Mouse (Mus musculus) heart, embryonic 14.5 days (tissue): ENCODE measurements around the gene Zbtb8b. TPM values are rescaled to one million over a fixed set of nuclear protein-coding genes. Genes with fewer than 3 reads are reported as not detected.

ENCODE experiments used
- ATAC-seq: fragments of 200-750 bp; cut with Nextera tagmentation; 2 replicates; pipeline ENCODE4 v1.8.0; 2017; ENCODE audit warnings: low read depth, moderate TSS enrichment; ENCODE audit not compliant: insufficient number of reproducible peaks, insufficient read depth, low FRiP score
- H3K27ac ChIP-seq, 2 experiments: fragments of 200-500 bp in 1 of 2; fragments of 300-500 bp in 1 of 2; sonication (generic) in 1 of 2; replicated peaks in 1 of 2; 2 replicates each; pipeline ENCODE4 v1.5.1; 2012 to 2014; ENCODE audit warnings: low read depth in 2 of 2, low read length in 2 of 2, control low read depth in 1 of 2, mild to moderate bottlenecking in 1 of 2, mixed read lengths in 1 of 2; ENCODE audit not compliant: control insufficient read depth in 1 of 2, insufficient read depth in 1 of 2
- H3K27me3 ChIP-seq: fragments of 300-500 bp; sonication (generic); 2 replicates; pipeline ENCODE4 v1.6.1; 2014; ENCODE audit warnings: mild to moderate bottlenecking, low read length, control low read depth; ENCODE audit not compliant: control insufficient read depth, insufficient read depth
- H3K36me3 ChIP-seq: fragments of 300-500 bp; sonication (generic); 2 replicates; pipeline ENCODE4 v1.6.1; 2014; ENCODE audit warnings: mild to moderate bottlenecking, control low read depth, low read length, mixed read lengths; ENCODE audit not compliant: control insufficient read depth, insufficient read depth
- H3K4me1 ChIP-seq, 2 experiments: fragments of 200-500 bp in 1 of 2; fragments of 300-500 bp in 1 of 2; sonication (generic) in 1 of 2; 2 replicates each; pipeline ENCODE4 v1.6.1; 2012 to 2014; ENCODE audit warnings: low read length in 2 of 2, control low read depth in 1 of 2, mixed read lengths in 1 of 2; ENCODE audit not compliant: control insufficient read depth in 2 of 2, insufficient read depth in 2 of 2
- H3K4me2 ChIP-seq: fragments of 300-500 bp; sonication (generic); 2 replicates; pipeline ENCODE4 v1.6.1; 2014; ENCODE audit warnings: mild to moderate bottlenecking, low read length
- H3K4me3 ChIP-seq, 2 experiments: fragments of 200-500 bp in 1 of 2; fragments of 300-500 bp in 1 of 2; sonication (generic) in 1 of 2; 2 replicates each; pipeline ENCODE4 v1.5.1; 2012 to 2014; ENCODE audit warnings: low read length in 2 of 2, mild to moderate bottlenecking in 2 of 2, control low read depth in 1 of 2, low read depth in 1 of 2, moderate library complexity in 1 of 2; ENCODE audit not compliant: control insufficient read depth in 1 of 2, insufficient read depth in 1 of 2
- H3K9ac ChIP-seq: fragments of 300-500 bp; sonication (generic); 2 replicates; pipeline ENCODE4 v1.6.1; 2014; ENCODE audit warnings: mild to moderate bottlenecking, low read length
- H3K9me3 ChIP-seq: fragments of 300-500 bp; sonication (generic); 2 replicates; pipeline ENCODE4 v1.6.1; 2016; ENCODE audit warnings: low read length, control low read depth; ENCODE audit not compliant: control insufficient read depth
- WGBS: fragments of 180-500 bp; shearing (Covaris S2); extraction: QIAGEN DNeasy Blood & Tissue Kit; methylation state at CpG from one replicate; pipeline ENCODE4 v1.1.7; 2014; 5-methylcytosine and 5-hydroxymethylcytosine counted together
- polyA plus RNA-seq: library from polyadenylated mRNA; unstranded; fragments of >200 nt; fragmentation: Nextera tagmentation; extraction: Ambion mirVana; gene quantifications from 2 replicates; pipeline ENCODE4 v1.2.1, GENCODE M21; 2014

The Zbtb8b gene
- polyA plus RNA-seq, 1 experiment from 2014 or later, result 5.0 TPM

DNA sequence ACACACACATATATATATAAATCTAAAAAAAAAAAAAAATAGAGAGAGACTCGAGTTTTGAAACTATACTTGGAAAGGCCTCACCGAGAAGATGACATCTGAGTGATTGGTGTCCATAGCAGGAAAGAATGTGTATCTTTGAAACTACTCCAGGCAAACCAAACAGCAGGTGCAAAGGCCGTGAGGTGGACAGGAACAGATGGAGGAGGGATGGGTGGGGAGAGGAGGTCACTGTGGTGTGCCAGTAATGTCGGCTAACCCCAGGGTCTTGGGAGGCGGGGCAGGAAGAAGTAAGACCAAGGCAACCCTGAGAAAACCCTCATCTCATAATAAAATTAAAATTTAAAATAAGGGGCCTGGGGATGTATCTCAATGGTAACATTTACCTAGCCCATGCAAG is 64.8 kb downstream of the Zbtb8b start:
- no peak overlapping the region for H3K4me2 ChIP-seq
- 74% methylated on average over 5 of the region's 5 CpGs for WGBS

More for the DNA sequence above, 64.8 kb downstream of the Zbtb8b start:
- ATAC-seq, result no peak
- no peak overlapping the region for H3K9ac ChIP-seq
- H3K36me3 ChIP-seq, result no peaks in the 10 kb centered on the region
- no peaks in the 10 kb centered on the region for H3K27me3 ChIP-seq
- H3K4me1 ChIP-seq, result 0 out of 4 replicates have a peak, but pooled peaks cover 0 to 3% of the 10 kb centered on the region in 2 experiments
- H3K27ac ChIP-seq, result no peak overlapping the region
- no peak overlapping the region for H3K4me3 ChIP-seq
- no peaks in the 10 kb centered on the region for H3K9me3 ChIP-seq

Other genes with a start within 250 kb of the Zbtb8b start
- 1.3 and 1.4 TPM in 2 replicates for gene C77080, start 179.4 kb downstream of the Zbtb8b start, polyA plus RNA-seq
- gene Sync, start 153.2 kb downstream of the Zbtb8b start, polyA plus RNA-seq, result 1.6 and 1.8 TPM in 2 replicates
- gene Rbbp4, start 105.5 kb downstream of the Zbtb8b start, polyA plus RNA-seq, result 256 and 263 TPM in 2 replicates
- gene Zbtb8os, start 105.2 kb downstream of the Zbtb8b start, polyA plus RNA-seq, result 45.5 and 48.1 TPM in 2 replicates
- gene Zbtb8a, start 62.7 kb downstream of the Zbtb8b start, polyA plus RNA-seq, result 9.0 TPM in 2 replicates
- 23.2 and 25.5 TPM in 2 replicates for gene Bsdc1, start 20.7 kb upstream of the Zbtb8b start, polyA plus RNA-seq
- gene Tssk3, start 50.2 kb upstream of the Zbtb8b start, polyA plus RNA-seq, result not detected in 2 replicates
- not detected in 2 replicates for gene Fam229a, start 50.3 kb upstream of the Zbtb8b start, polyA plus RNA-seq
- gene Marcksl1, start 72.7 kb upstream of the Zbtb8b start, polyA plus RNA-seq, result 301 and 313 TPM in 2 replicates
- gene Hdac1, start 101.9 kb upstream of the Zbtb8b start, polyA plus RNA-seq, result 123 and 124 TPM in 2 replicates
- gene Lck, start 132.8 kb upstream of the Zbtb8b start, polyA plus RNA-seq, result 2.6 and 3.2 TPM in 2 replicates
- 5.3 and 5.6 TPM in 2 replicates for gene Fam167b, start 137.7 kb upstream of the Zbtb8b start, polyA plus RNA-seq
- gene Eif3i, start 159.8 kb upstream of the Zbtb8b start, polyA plus RNA-seq, result 192 and 207 TPM in 2 replicates
- gene Tmem234, start 159.8 kb upstream of the Zbtb8b start, polyA plus RNA-seq, result 158 and 179 TPM in 2 replicates
- gene Dcdc2b, start 173.4 kb upstream of the Zbtb8b start, polyA plus RNA-seq, result 1.1 and 2.6 TPM in 2 replicates
- gene Iqcc, start 178.2 kb upstream of the Zbtb8b start, polyA plus RNA-seq, result 24.1 and 25.1 TPM in 2 replicates
- gene Ccdc28b, start 183.1 kb upstream of the Zbtb8b start, polyA plus RNA-seq, result 49.8 and 53.3 TPM in 2 replicates
- 51.5 and 56.4 TPM in 2 replicates for gene Txlna, start 200.2 kb upstream of the Zbtb8b start, polyA plus RNA-seq
- gene Kpna6, start 231.9 kb upstream of the Zbtb8b start, polyA plus RNA-seq, result 11.5 and 14.2 TPM in 2 replicates